Mouse (Mus musculus): ENCODE measurements around the gene Kpna3.
A peak's percentile ranks its signal among the peaks of the same experiment; 100 is the strongest.
"Not testable (repeated sequence)": the region's sequence is repeated elsewhere in the genome, so short reads cannot be mapped to it uniquely, and the experiment has no call there.

Kpna3 gene

GRCm38 (mm10) chr14:61439661-61440559 lies at the start of gene Kpna3:
Gene Kpna3 (minus strand): TSS chr14:61439874.
- DNase-seq, result peak; percentile 97

GRCm38 (mm10) chr14:61460365-61460764 lies 20.7 kb upstream of the Kpna3 start:
- DNase-seq, result no peak

- DNase-seq, result no peak
Observed at GRCm38 (mm10) chr14:61457468-61457867, 17.8 kb upstream of the Kpna3 start.

GRCm38 (mm10) chr14:61455571-61455970 lies 15.9 kb upstream of the Kpna3 start:
- no peak for DNase-seq

- no peak for DNase-seq
Observed at GRCm38 (mm10) chr14:61453032-61453431, 13.4 kb upstream of the Kpna3 start.

GRCm38 (mm10) chr14:61452481-61452880 lies 12.8 kb upstream of the Kpna3 start:
- no peak for DNase-seq

- no peak for DNase-seq
Observed at GRCm38 (mm10) chr14:61447775-61448174, 8.1 kb upstream of the Kpna3 start.

GRCm38 (mm10) chr14:61439141-61439660 lies 473 bp downstream of the Kpna3 start:
- DNase-seq, result peak; percentile 47

- no peak for DNase-seq
Observed at GRCm38 (mm10) chr14:61438171-61438945, 1.3 kb downstream of the Kpna3 start.

- DNase-seq, result no peak
Observed at GRCm38 (mm10) chr14:61436866-61437265, 2.8 kb downstream of the Kpna3 start.

GRCm38 (mm10) chr14:61428126-61428787 lies 11.4 kb downstream of the Kpna3 start:
- no peak for DNase-seq

- DNase-seq, result not testable (repeated sequence)
Observed at GRCm38 (mm10) chr14:61427095-61427494, 12.6 kb downstream of the Kpna3 start.

- DNase-seq, result no peak
Observed at GRCm38 (mm10) chr14:61425080-61425665, 14.5 kb downstream of the Kpna3 start.

- no peak for DNase-seq
Observed at GRCm38 (mm10) chr14:61415719-61416118, 24.0 kb downstream of the Kpna3 start.

- no peak for DNase-seq
Observed at GRCm38 (mm10) chr14:61415311-61415710, 24.4 kb downstream of the Kpna3 start.

GRCm38 (mm10) chr14:61414808-61415207 lies 24.9 kb downstream of the Kpna3 start:
- no peak for DNase-seq

GRCm38 (mm10) chr14:61414199-61414598 lies 25.5 kb downstream of the Kpna3 start:
- no peak for DNase-seq

- no peak for DNase-seq
Observed at GRCm38 (mm10) chr14:61413686-61414085, 26.0 kb downstream of the Kpna3 start.

- DNase-seq, result no peak
Observed at GRCm38 (mm10) chr14:61410020-61410419, 29.7 kb downstream of the Kpna3 start.

GRCm38 (mm10) chr14:61407055-61407454 lies 32.6 kb downstream of the Kpna3 start:
- DNase-seq, result no peak

GRCm38 (mm10) chr14:61405761-61406160 lies 33.9 kb downstream of the Kpna3 start:
- DNase-seq, result no peak

- DNase-seq, result no peak
Observed at GRCm38 (mm10) chr14:61404941-61405340, 34.7 kb downstream of the Kpna3 start.

GRCm38 (mm10) chr14:61394745-61395144 lies 44.9 kb downstream of the Kpna3 start:
- DNase-seq, result peak; percentile 41
